Mouse (Mus musculus) liver, adult 2 months (tissue): ENCODE results near the gene Mex3d.

ENCODE experiments used
- CTCF ChIP-seq: fragments of 200-500 bp; IDR thresholded peaks from 2 replicates; pipeline ENCODE4 v1.5.1; 2011; ENCODE audit warnings: low read depth, low read length, control low read depth
- POLR2A ChIP-seq: fragments of 200-500 bp; IDR thresholded peaks from 2 replicates; pipeline ENCODE4 v1.6.1; 2011; ENCODE audit warnings: low read length, control low read depth; ENCODE audit not compliant: insufficient read depth; ENCODE audit errors: extremely low read depth

- no peak for TF ChIP-seq CTCF
- no peak for TF ChIP-seq POLR2A
Observed at GRCm38 (mm10) chr10:80417841-80418240, 30.4 kb upstream of the Mex3d start.
